Mouse (Mus musculus) CH12.LX (cell line): ENCODE data around the gene Rrp36. TPM values are rescaled to one million over a fixed set of nuclear protein-coding genes. Genes with fewer than 3 reads are reported as not detected.

ENCODE experiments used
- DNase-seq: peaks from one replicate; pipeline ENCODE4 v3.0.0-alpha.2; 2013; ENCODE audit errors: extremely low read depth
- H3K27ac ChIP-seq: 2 replicates; pipeline ENCODE4 v1.5.1; 2012; ENCODE audit warnings: low read depth, mild to moderate bottlenecking, control low read depth, moderate library complexity; ENCODE audit not compliant: insufficient read depth
- H3K27me3 ChIP-seq: replicated peaks from 2 replicates; pipeline ENCODE3; 2012; ENCODE audit warnings: inconsistent platforms
- H3K36me3 ChIP-seq, 2 experiments: replicated peaks in 1 of 2; 2 replicates each; pipeline versions ENCODE3 to v1.6.1; 2012; ENCODE audit warnings: inconsistent platforms in 1 of 2, low read length in 1 of 2, mild to moderate bottlenecking in 1 of 2, mixed read lengths in 1 of 2, moderate library complexity in 1 of 2; ENCODE audit not compliant: control insufficient read depth in 1 of 2, insufficient read depth in 1 of 2
- H3K4me1 ChIP-seq, 2 experiments: 2 replicates each; pipeline ENCODE4 v1.6.1; 2012; ENCODE audit warnings: inconsistent platforms in 1 of 2, moderate library complexity in 1 of 2; ENCODE audit not compliant: insufficient read depth in 2 of 2, control insufficient read depth in 1 of 2
- H3K4me2 ChIP-seq: 2 replicates; pipeline ENCODE4 v1.6.1; 2012; ENCODE audit warnings: low read depth, mild to moderate bottlenecking, control low read depth; ENCODE audit not compliant: poor library complexity, insufficient read depth, severe bottlenecking
- H3K4me3 ChIP-seq, 3 experiments: fragments of 150-350 bp in 1 of 3; sonication (generic) in 1 of 3; replicated peaks in 1 of 3; 2 replicates each; pipeline versions ENCODE3 to v1.5.1; 2011 to 2012; ENCODE audit warnings: low read depth in 2 of 3, low read length in 2 of 3, mild to moderate bottlenecking in 2 of 3, moderate library complexity in 2 of 3, control low read depth in 1 of 3, improper control_type of control experiment in 1 of 3, inconsistent platforms in 1 of 3, mixed read lengths in 1 of 3; ENCODE audit not compliant: poor library complexity in 1 of 3
- H3K79me2 ChIP-seq: replicated peaks from 2 replicates; pipeline ENCODE4 v1.6.1; 2012; ENCODE audit warnings: mild to moderate bottlenecking, moderate library complexity; ENCODE audit not compliant: control insufficient read depth, poor library complexity, insufficient read depth, severe bottlenecking; ENCODE audit errors: extremely low read depth
- H3K9ac ChIP-seq: 2 replicates; pipeline ENCODE4 v1.6.1; 2012; ENCODE audit warnings: low read depth, mild to moderate bottlenecking, control low read depth, moderate library complexity; ENCODE audit not compliant: insufficient read depth
- H3K9me3 ChIP-seq: replicated peaks from 2 replicates; pipeline ENCODE3; 2012; ENCODE audit warnings: low read length, inconsistent platforms, mixed read lengths
- CHD2 ChIP-seq: IDR thresholded peaks from 2 replicates; pipeline ENCODE4 v1.6.1; 2011; ENCODE audit warnings: low read length, improper control_type of control experiment
- CTCF ChIP-seq, 2 experiments: IDR thresholded peaks in 1 of 2; conservative IDR thresholded peaks in 1 of 2; 2 replicates each; pipeline ENCODE4 v1.5.1; 2011 to 2012; ENCODE audit warnings: low read depth in 2 of 2, low read length in 2 of 2, improper control_type of control experiment in 1 of 2, inconsistent platforms in 1 of 2, mild to moderate bottlenecking in 1 of 2, moderate library complexity in 1 of 2
- ELF1 ChIP-seq: IDR thresholded peaks from 2 replicates; pipeline ENCODE4 v1.6.1; 2014; ENCODE audit warnings: low read depth, mild to moderate bottlenecking, inconsistent platforms, low read length, improper control_type of control experiment
- EP300 ChIP-seq: IDR thresholded peaks from 2 replicates; pipeline ENCODE4 v1.6.1; 2011; ENCODE audit warnings: low read length, improper control_type of control experiment
- MYC ChIP-seq: IDR thresholded peaks from 2 replicates; pipeline ENCODE4 v1.6.1; 2011; ENCODE audit warnings: low read depth, mild to moderate bottlenecking, improper control_type of control experiment, low read length
- NELFE ChIP-seq: IDR thresholded peaks from 2 replicates; pipeline ENCODE4 v1.6.1; 2011; ENCODE audit warnings: low read depth, low read length, improper control_type of control experiment
- POLR2AphosphoS2 ChIP-seq: IDR thresholded peaks from 2 replicates; pipeline ENCODE4 v1.6.1; 2011; ENCODE audit warnings: low read depth, low read length, improper control_type of control experiment
- RAD21 ChIP-seq: IDR thresholded peaks from 2 replicates; pipeline ENCODE4 v1.6.1; 2011; ENCODE audit warnings: low read depth, mild to moderate bottlenecking, low read length, improper control_type of control experiment, moderate library complexity
- RCOR1 ChIP-seq: conservative IDR thresholded peaks from 2 replicates; pipeline ENCODE4 v1.6.1; 2012; ENCODE audit warnings: low read depth, mild to moderate bottlenecking, inconsistent platforms, low read length, improper control_type of control experiment
- SIN3A ChIP-seq: IDR thresholded peaks from 2 replicates; pipeline ENCODE4 v1.6.1; 2012; ENCODE audit warnings: low read length, improper control_type of control experiment, inconsistent platforms
- SMC3 ChIP-seq: IDR thresholded peaks from 2 replicates; pipeline ENCODE4 v1.6.1; 2011; ENCODE audit warnings: low read depth, low read length, improper control_type of control experiment
- UBTF ChIP-seq: IDR thresholded peaks from 2 replicates; pipeline ENCODE4 v1.6.1; 2012; ENCODE audit warnings: low read depth, mild to moderate bottlenecking, inconsistent platforms, low read length, improper control_type of control experiment, moderate library complexity
- ZC3H11A ChIP-seq: IDR thresholded peaks from 2 replicates; pipeline ENCODE4 v1.6.1; 2012; ENCODE audit warnings: low read depth, mild to moderate bottlenecking, inconsistent platforms, low read length, improper control_type of control experiment
- dilution Hi-C: fragments of 300-500 bp; cut with MboI; formaldehyde crosslinking; loops from 2 replicates; pipeline ENCODE4 v1.14.3; 2020; ENCODE audit warnings: low sequenced_read_pairs; ENCODE audit not compliant: extremely low pct_unique_long_range_greater_than_20kb, extremely low pct_ligation_motif_present
- in situ Hi-C: fragments of 300-500 bp; cut with MboI; formaldehyde crosslinking; loops from 3 replicates; pipeline ENCODE4 v1.14.3; 2019; ENCODE audit warnings: low sequenced_read_pairs, low pct_ligation_motif_present, low pct_unique_long_range_greater_than_20kb, mixed read lengths
- polyA plus RNA-seq: library from polyadenylated mRNA; unstranded; fragments of >175 nt; gene quantifications from 2 replicates; pipeline ENCODE4 v1.2.1, GENCODE M21; 2012; ENCODE audit warnings: low read depth; ENCODE audit not compliant: insufficient read length
- total RNA-seq, 2 experiments: library from RNA; depleted of rRNA; stranded (reverse); fragments of 300-350 nt in 1 of 2; fragments of >200 nt in 1 of 2; gene quantifications; 2 replicates each; pipeline ENCODE4 v1.2.3; 2012 to 2014

Gene Rrp36
- total and polyA plus RNA-seq, 3 experiments = 38.1 to 53.6 (median 46.1) TPM

GRCm38 (mm10) chr17:46636831-46637523 is 37.2 kb downstream of the Rrp36 start:
- H3K36me3 ChIP-seq = peaks cover 0 to 62% of the 10 kb centered on the region in 2 experiments
- TF ChIP-seq RAD21 (peak; percentile 82), NELFE (no peak), ZC3H11A (peak; percentile 37; the same call in 1 of the 2 replicates), CTCF (conservative IDR thresholded peaks at IDR 0.05 in 1 of 2, IDR thresholded peaks at IDR 0.05 in 1 of 2; ENCODE audit: low read depth in 2 of 2, low read length in 2 of 2) (peak; percentile 54 to 89; a peak in 3 of 4 replicates), SMC3 (peak; percentile 82)
- in situ Hi-C loops = no loop called here
- H3K4me1 ChIP-seq = no peaks in the 10 kb centered on the region
- peak; percentile 65 for DNase-seq
- H3K27me3 ChIP-seq = no peaks in the 10 kb centered on the region
- H3K4me2 ChIP-seq = no peak overlapping the region
- H3K9ac ChIP-seq = no peak overlapping the region
- no peaks in the 10 kb centered on the region for H3K9me3 ChIP-seq
- dilution Hi-C loops = no loop called here
- no peak overlapping the region for H3K27ac ChIP-seq
- no peaks in the 10 kb centered on the region for H3K79me2 ChIP-seq
- H3K4me3 ChIP-seq = no peak overlapping the region

GRCm38 (mm10) chr17:46629685-46630441 is 44.3 kb downstream of the Rrp36 start:
- peak overlapping the region; percentile 66 for H3K4me2 ChIP-seq
- peaks cover 0 to 25% of the 10 kb centered on the region in 2 experiments for H3K36me3 ChIP-seq
- no peaks in the 10 kb centered on the region for H3K27me3 ChIP-seq
- H3K79me2 ChIP-seq = no peaks in the 10 kb centered on the region
- H3K27ac ChIP-seq = no peak overlapping the region
- H3K4me3 ChIP-seq = no peak overlapping the region
- TF ChIP-seq UBTF = no peak
- TF ChIP-seq ELF1 = no peak
- TF ChIP-seq RAD21 = no peak
- TF ChIP-seq CHD2 = 0 out of 2 replicates have a peak, but pooled peaks have one; percentile 25
- TF ChIP-seq RCOR1 = no peak
- no peak for TF ChIP-seq MYC
- TF ChIP-seq SIN3A = no peak
- TF ChIP-seq EP300 = no peak
- TF ChIP-seq POLR2AphosphoS2 = no peak
- no peak overlapping the region for H3K9ac ChIP-seq
- DNase-seq = no peak
- H3K9me3 ChIP-seq = no peaks in the 10 kb centered on the region
- dilution Hi-C loops (no loop called here), in situ Hi-C loops (no loop called here)
- peaks cover 7 to 17% of the 10 kb centered on the region in 2 experiments for H3K4me1 ChIP-seq
